25 mouse cellular contexts compared by ENCODE assay signal in genomic region chr10:72577713-72578112, GRCm38 (mm10).
"Had no signal": no experiment of that assay in that cellular context is flagged by ENCODE, and none has a peak within 500 bp of the region (broad histone marks: within the 10 kb centered on the region; RNA-seq: fewer than 3 reads in every experiment).

No protein-coding gene starts in this region.

- DNase-seq: cerebellum, adult 9-10 months; cerebellum, adult 9-11 months; cerebellum, postnatal 10 days; cerebellum, postnatal 14 days; cerebellum, postnatal 25 days; cerebellum, postnatal 36 days; embryo, embryonic 11 days; forebrain, postnatal 0 days; gastrocnemius, adult 2 months; gastrocnemius, postnatal 10 days; gastrocnemius, postnatal 14 days; gastrocnemius, postnatal 25 days; gastrocnemius, postnatal 36 days; heart, adult 11 months; heart, adult 18-20 months; heart, adult 2 months had no signal

- H3K4me2 ChIP-seq: embryonic facial prominence, embryonic 12.5 days; embryonic facial prominence, embryonic 13.5 days; embryonic facial prominence, embryonic 15.5 days; forebrain, embryonic 12.5 days; forebrain, embryonic 13.5 days; forebrain, embryonic 15.5 days had no signal

- H3K27ac ChIP-seq: embryonic facial prominence, embryonic 10.5 days; embryonic facial prominence, embryonic 12.5 days; embryonic facial prominence, embryonic 13.5 days; embryonic facial prominence, embryonic 15.5 days; forebrain, embryonic 10.5 days; forebrain, embryonic 12.5 days; forebrain, embryonic 13.5 days; forebrain, embryonic 15.5 days; gastrocnemius, adult 2 months; heart, adult 2 months had no signal

- H3K9ac ChIP-seq: embryonic facial prominence, embryonic 12.5 days; embryonic facial prominence, embryonic 13.5 days; embryonic facial prominence, embryonic 15.5 days; forebrain, embryonic 12.5 days; forebrain, embryonic 13.5 days; forebrain, embryonic 15.5 days; forebrain, postnatal 0 days had no signal

- H3K4me3 ChIP-seq: embryonic facial prominence, embryonic 10.5 days; embryonic facial prominence, embryonic 12.5 days; embryonic facial prominence, embryonic 13.5 days; embryonic facial prominence, embryonic 15.5 days; erythroblast, embryonic 14.5 days; forebrain, embryonic 10.5 days; forebrain, embryonic 12.5 days; forebrain, embryonic 13.5 days; forebrain, embryonic 15.5 days; gastrocnemius, adult 2 months; heart, adult 2 months had no signal

- H3K27me3 ChIP-seq: embryonic facial prominence, embryonic 12.5 days; embryonic facial prominence, embryonic 13.5 days; embryonic facial prominence, embryonic 15.5 days; forebrain, embryonic 12.5 days; forebrain, embryonic 13.5 days; forebrain, embryonic 15.5 days had no signal

- H3K36me3 ChIP-seq: embryonic facial prominence, embryonic 10.5 days; embryonic facial prominence, embryonic 12.5 days; embryonic facial prominence, embryonic 13.5 days; embryonic facial prominence, embryonic 15.5 days; forebrain, embryonic 10.5 days; forebrain, embryonic 12.5 days; forebrain, embryonic 15.5 days had no signal

- H3K9me3 ChIP-seq: embryonic facial prominence, embryonic 10.5 days; embryonic facial prominence, embryonic 12.5 days; embryonic facial prominence, embryonic 13.5 days; embryonic facial prominence, embryonic 15.5 days; forebrain, embryonic 10.5 days; forebrain, embryonic 12.5 days; forebrain, embryonic 13.5 days; forebrain, embryonic 15.5 days had no signal

- H3K4me1 ChIP-seq: embryonic facial prominence, embryonic 10.5 days; embryonic facial prominence, embryonic 12.5 days; embryonic facial prominence, embryonic 13.5 days; embryonic facial prominence, embryonic 15.5 days; forebrain, embryonic 10.5 days; forebrain, embryonic 12.5 days had no signal
